Mouse (Mus musculus) small intestine, adult 2 months (tissue): ENCODE data around the gene Nfia. TPM values are rescaled to one million over a fixed set of nuclear protein-coding genes. Genes with fewer than 3 reads are reported as not detected.

Source experiments
- H3K27ac ChIP-seq: fragments of 200-500 bp; 2 replicates; pipeline ENCODE4 v1.5.1; 2012; ENCODE audit warnings: low read depth, low read length, control low read depth, inconsistent platforms; ENCODE audit not compliant: insufficient read depth
- H3K27me3 ChIP-seq: fragments of 200-500 bp; 2 replicates; pipeline ENCODE4 v1.6.1; 2012; ENCODE audit warnings: mild to moderate bottlenecking, moderate library complexity, low read length, inconsistent platforms; ENCODE audit not compliant: control insufficient read depth, insufficient read depth
- H3K36me3 ChIP-seq: fragments of 200-500 bp; 2 replicates; pipeline ENCODE4 v1.6.1; 2012; ENCODE audit warnings: mild to moderate bottlenecking, low read length, control low read depth, inconsistent platforms; ENCODE audit not compliant: control insufficient read depth, insufficient read depth
- H3K4me1 ChIP-seq: fragments of 200-500 bp; 2 replicates; pipeline ENCODE4 v1.6.1; 2012; ENCODE audit warnings: low read length, inconsistent platforms, mixed read lengths; ENCODE audit not compliant: control insufficient read depth, insufficient read depth, insufficient read length
- H3K4me3 ChIP-seq: fragments of 200-500 bp; 2 replicates; pipeline ENCODE4 v1.5.1; 2012; ENCODE audit warnings: low read depth, mild to moderate bottlenecking, control low read depth, inconsistent platforms, low read length, moderate library complexity
- CTCF ChIP-seq: fragments of 200-500 bp; IDR thresholded peaks from 2 replicates; pipeline ENCODE4 v1.5.1; 2012; ENCODE audit warnings: low read depth, mild to moderate bottlenecking, control low read depth, inconsistent platforms, low read length, moderate library complexity, mixed read lengths; ENCODE audit not compliant: insufficient replicate concordance, insufficient read length; ENCODE audit errors: extremely low read depth
- POLR2A ChIP-seq: fragments of 200-500 bp; IDR thresholded peaks from 2 replicates; pipeline ENCODE4 v1.6.1; 2012; ENCODE audit warnings: low read depth, mild to moderate bottlenecking, control low read depth, inconsistent platforms, low read length, moderate library complexity
- WGBS: fragments of 180-500 bp; shearing (Covaris S2); methylation state at CpG from one replicate; pipeline ENCODE4 v1.1.7; 2018; 5-methylcytosine and 5-hydroxymethylcytosine counted together
- polyA plus RNA-seq: library from polyadenylated mRNA; depleted of rRNA; stranded (reverse); fragments of >200 nt; gene quantifications from 2 replicates; pipeline ENCODE4 v1.2.3, GENCODE M21; 2012

Gene Nfia
- polyA plus RNA-seq, 1 experiment = 16.5 TPM

GRCm38 (mm10) chr4:98057246-98057645 is 284.7 kb downstream of the Nfia start:
- WGBS = 91% methylated on average over 12 of the region's 12 CpGs
- Histone ChIP-seq H3K4me3 (no peak overlapping the region), H3K4me1 (no peaks in the 10 kb centered on the region), H3K27me3 (no peaks in the 10 kb centered on the region), H3K27ac (no peak overlapping the region), H3K36me3 (no peaks in the 10 kb centered on the region)
- TF ChIP-seq POLR2A (no peak), CTCF (no peak)

GRCm38 (mm10) chr4:98057721-98058120 is 285.2 kb downstream of the Nfia start:
- Histone ChIP-seq H3K4me1 (no peaks in the 10 kb centered on the region), H3K36me3 (no peaks in the 10 kb centered on the region), H3K27ac (no peak overlapping the region), H3K27me3 (no peaks in the 10 kb centered on the region), H3K4me3 (no peak overlapping the region)
- WGBS = 78% methylated on average over 4 of the region's 4 CpGs
- TF ChIP-seq POLR2A (no peak), CTCF (no peak)

- no peaks in the 10 kb centered on the region for H3K36me3 ChIP-seq
- no peak for TF ChIP-seq CTCF
- TF ChIP-seq POLR2A = no peak
- no peaks in the 10 kb centered on the region for H3K27me3 ChIP-seq
- H3K27ac ChIP-seq = no peak overlapping the region
- H3K4me3 ChIP-seq = no peak overlapping the region
- no peaks in the 10 kb centered on the region for H3K4me1 ChIP-seq
Observed at GRCm38 (mm10) chr4:98058182-98058581, 285.6 kb downstream of the Nfia start.

GRCm38 (mm10) chr4:98060601-98061000 is 288.1 kb downstream of the Nfia start:
- Histone ChIP-seq H3K27me3 (no peaks in the 10 kb centered on the region), H3K4me3 (no peak overlapping the region), H3K27ac (no peak overlapping the region), H3K4me1 (no peaks in the 10 kb centered on the region), H3K36me3 (peaks cover 5% of the 10 kb centered on the region)
- TF ChIP-seq POLR2A = no peak
- no peak for TF ChIP-seq CTCF
- WGBS = 56% methylated on average over 1 of the region's 1 CpGs

- TF ChIP-seq CTCF (no peak), POLR2A (no peak)
- H3K4me3 ChIP-seq = no peak overlapping the region
- H3K36me3 ChIP-seq = peaks cover 5% of the 10 kb centered on the region
- no peaks in the 10 kb centered on the region for H3K27me3 ChIP-seq
- H3K27ac ChIP-seq = no peak overlapping the region
- WGBS = 76% methylated on average over 1 of the region's 1 CpGs
- no peaks in the 10 kb centered on the region for H3K4me1 ChIP-seq
Observed at GRCm38 (mm10) chr4:98061086-98061485, 288.6 kb downstream of the Nfia start.

- no peaks in the 10 kb centered on the region for H3K27me3 ChIP-seq
- TF ChIP-seq POLR2A = no peak
- no peak for TF ChIP-seq CTCF
- WGBS = 82% methylated on average over 3 of the region's 3 CpGs
- H3K27ac ChIP-seq = no peak overlapping the region
- H3K4me3 ChIP-seq = no peak overlapping the region
- H3K36me3 ChIP-seq = peaks cover 10% of the 10 kb centered on the region
- no peaks in the 10 kb centered on the region for H3K4me1 ChIP-seq
Observed at GRCm38 (mm10) chr4:98063280-98063679, 290.7 kb downstream of the Nfia start.

- Histone ChIP-seq H3K27me3 (no peaks in the 10 kb centered on the region), H3K27ac (no peak overlapping the region), H3K36me3 (no peaks in the 10 kb centered on the region), H3K4me1 (no peaks in the 10 kb centered on the region), H3K4me3 (no peak overlapping the region)
- TF ChIP-seq POLR2A (no peak), CTCF (no peak)
- WGBS = 92% methylated on average over 7 of the region's 7 CpGs
Observed at GRCm38 (mm10) chr4:98076106-98076505, 303.6 kb downstream of the Nfia start.

GRCm38 (mm10) chr4:98076624-98077023 is 304.1 kb downstream of the Nfia start:
- TF ChIP-seq POLR2A = no peak
- TF ChIP-seq CTCF = no peak
- H3K36me3 ChIP-seq = peaks cover 2% of the 10 kb centered on the region; the same call in 1 of the 2 replicates
- 78% methylated on average over 7 of the region's 7 CpGs for WGBS
- no peaks in the 10 kb centered on the region for H3K27me3 ChIP-seq
- no peaks in the 10 kb centered on the region for H3K4me1 ChIP-seq
- no peak overlapping the region for H3K27ac ChIP-seq
- H3K4me3 ChIP-seq = no peak overlapping the region
